Mouse (Mus musculus): ENCODE data around the gene Lhx3. TPM values are rescaled to one million over a fixed set of nuclear protein-coding genes. Genes with fewer than 3 reads are reported as not detected.

Lhx3 gene
- polyA plus RNA-seq, 2 experiments: not detected

GRCm38 (mm10) chr2:26234253-26234652 lies 26.2 kb upstream of the Lhx3 start:
- ATAC-seq (ENCODE audit: insufficient read depth) (no peak), DNase-seq (ENCODE audit: low read depth in 3 of 3, low spot score in 3 of 3) (peak in 1 of 3 experiments; percentile 14)
- H3K4me2 ChIP-seq (ENCODE audit: low read depth): no peak overlapping the region
- WGBS (ENCODE audit: insufficient replicate concordance): 22% methylated on average over 5 of the region's 5 CpGs
- peaks cover 13 to 24% of the 10 kb centered on the region in 2 experiments for H3K4me1 ChIP-seq (replicated peaks; ENCODE audit: control insufficient read depth in 2 of 2, insufficient read depth in 2 of 2, low read length in 1 of 2)
- no peak for TF ChIP-seq CTCF (IDR thresholded peaks at IDR 0.05; ENCODE audit: low read depth)
- TF ChIP-seq EP300 (IDR thresholded peaks at IDR 0.05; ENCODE audit: low read depth): no peak; the same call in 1 of the 2 replicates
- H3K36me3 ChIP-seq (replicated peaks; ENCODE audit: control insufficient read depth, insufficient read depth, low read depth): no peaks in the 10 kb centered on the region
- no peak overlapping the region for H3K4me3 ChIP-seq (ENCODE audit: insufficient read depth in 1 of 2, low read depth in 2 of 2, low read length in 2 of 2)
- H3K27ac ChIP-seq: no peak overlapping the region
- no peaks in the 10 kb centered on the region for H3K27me3 ChIP-seq (ENCODE audit: control insufficient read depth, insufficient read depth, low read length)
- no peak overlapping the region for H3K9ac ChIP-seq (replicated peaks)
- H3K9me3 ChIP-seq (ENCODE audit: control insufficient read depth, low read length): no peaks in the 10 kb centered on the region

- H3K27ac ChIP-seq: no peak overlapping the region
- H3K4me3 ChIP-seq (ENCODE audit: insufficient read depth in 1 of 2, low read depth in 2 of 2, low read length in 2 of 2): no peak overlapping the region
- TF ChIP-seq CTCF (IDR thresholded peaks at IDR 0.05; ENCODE audit: low read depth) (no peak), EP300 (IDR thresholded peaks at IDR 0.05; ENCODE audit: low read depth) (no peak)
- DNase-seq (ENCODE audit: low read depth in 3 of 3, low spot score in 3 of 3): no peak
- 59% methylated on average over 3 of the region's 3 CpGs for WGBS (ENCODE audit: insufficient replicate concordance)
- H3K27me3 ChIP-seq (ENCODE audit: control insufficient read depth, insufficient read depth, low read length): no peaks in the 10 kb centered on the region
- no peaks in the 10 kb centered on the region for H3K9me3 ChIP-seq (ENCODE audit: control insufficient read depth, low read length)
- ATAC-seq (ENCODE audit: insufficient read depth): no peak
- no peaks in the 10 kb centered on the region for H3K36me3 ChIP-seq (replicated peaks; ENCODE audit: control insufficient read depth, insufficient read depth, low read depth)
- H3K4me1 ChIP-seq (replicated peaks; ENCODE audit: control insufficient read depth in 2 of 2, insufficient read depth in 2 of 2, low read length in 1 of 2): peaks cover 12 to 20% of the 10 kb centered on the region in 2 experiments
- no peak overlapping the region for H3K4me2 ChIP-seq (ENCODE audit: low read depth)
- no peak overlapping the region for H3K9ac ChIP-seq (replicated peaks)
These were observed 23.3 kb upstream of the Lhx3 start for GRCm38 (mm10) chr2:26231366-26231765.

- no peak overlapping the region for H3K9ac ChIP-seq (replicated peaks)
- DNase-seq (ENCODE audit: low read depth in 3 of 3, low spot score in 3 of 3) (no peak), ATAC-seq (ENCODE audit: insufficient read depth) (no peak)
- peaks cover 5 to 12% of the 10 kb centered on the region in 2 experiments; a peak in 3 of 4 replicates for H3K4me1 ChIP-seq (replicated peaks; ENCODE audit: control insufficient read depth in 2 of 2, insufficient read depth in 2 of 2, low read length in 1 of 2)
- no peaks in the 10 kb centered on the region for H3K36me3 ChIP-seq (replicated peaks; ENCODE audit: control insufficient read depth, insufficient read depth, low read depth)
- H3K4me3 ChIP-seq (ENCODE audit: insufficient read depth in 1 of 2, low read depth in 2 of 2, low read length in 2 of 2): no peak overlapping the region
- no peaks in the 10 kb centered on the region for H3K9me3 ChIP-seq (ENCODE audit: control insufficient read depth, low read length)
- H3K27ac ChIP-seq: no peak overlapping the region
- no peak for TF ChIP-seq CTCF (IDR thresholded peaks at IDR 0.05; ENCODE audit: low read depth)
- no peak for TF ChIP-seq EP300 (IDR thresholded peaks at IDR 0.05; ENCODE audit: low read depth)
- H3K4me2 ChIP-seq (ENCODE audit: low read depth): no peak overlapping the region
- H3K27me3 ChIP-seq (ENCODE audit: control insufficient read depth, insufficient read depth, low read length): no peaks in the 10 kb centered on the region
- WGBS (ENCODE audit: insufficient replicate concordance): 56% methylated on average over 4 of the region's 4 CpGs
These were observed 22.2 kb upstream of the Lhx3 start for GRCm38 (mm10) chr2:26230253-26230652.

GRCm38 (mm10) chr2:26227788-26228187 lies 19.7 kb upstream of the Lhx3 start:
- H3K4me3 ChIP-seq (ENCODE audit: insufficient read depth in 1 of 2, low read depth in 2 of 2, low read length in 2 of 2): no peak overlapping the region
- no peak overlapping the region for H3K4me2 ChIP-seq (ENCODE audit: low read depth)
- H3K4me1 ChIP-seq (replicated peaks; ENCODE audit: control insufficient read depth in 2 of 2, insufficient read depth in 2 of 2, low read length in 1 of 2): no peaks in the 10 kb centered on the region
- no peaks in the 10 kb centered on the region for H3K27me3 ChIP-seq (ENCODE audit: control insufficient read depth, insufficient read depth, low read length)
- H3K9me3 ChIP-seq (ENCODE audit: control insufficient read depth, low read length): no peaks in the 10 kb centered on the region
- TF ChIP-seq CTCF (IDR thresholded peaks at IDR 0.05; ENCODE audit: low read depth): peak; percentile 88
- no peak for TF ChIP-seq EP300 (IDR thresholded peaks at IDR 0.05; ENCODE audit: low read depth)
- ATAC-seq (ENCODE audit: insufficient read depth) (no peak), DNase-seq (ENCODE audit: low read depth in 3 of 3, low spot score in 3 of 3) (peak; percentile 32 to 40 (median 35))
- H3K36me3 ChIP-seq (replicated peaks; ENCODE audit: control insufficient read depth, insufficient read depth, low read depth): no peaks in the 10 kb centered on the region
- H3K9ac ChIP-seq (replicated peaks): no peak overlapping the region
- WGBS (ENCODE audit: insufficient replicate concordance): 58% methylated on average over 1 of the region's 1 CpGs
- no peak overlapping the region for H3K27ac ChIP-seq

GRCm38 (mm10) chr2:26225242-26225641 lies 17.2 kb upstream of the Lhx3 start:
- ATAC-seq (ENCODE audit: insufficient read depth) (no peak), DNase-seq (ENCODE audit: low read depth in 3 of 3, low spot score in 3 of 3) (no peak)
- no peaks in the 10 kb centered on the region for H3K36me3 ChIP-seq (replicated peaks; ENCODE audit: control insufficient read depth, insufficient read depth, low read depth)
- H3K9me3 ChIP-seq (ENCODE audit: control insufficient read depth, low read length): no peaks in the 10 kb centered on the region
- no peak overlapping the region for H3K27ac ChIP-seq
- 70% methylated on average over 4 of the region's 4 CpGs for WGBS (ENCODE audit: insufficient replicate concordance)
- no peak overlapping the region for H3K9ac ChIP-seq (replicated peaks)
- H3K4me1 ChIP-seq (replicated peaks; ENCODE audit: control insufficient read depth in 2 of 2, insufficient read depth in 2 of 2, low read length in 1 of 2): no peaks in the 10 kb centered on the region; a peak in 1 of 4 replicates
- H3K27me3 ChIP-seq (ENCODE audit: control insufficient read depth, insufficient read depth, low read length): no peaks in the 10 kb centered on the region
- TF ChIP-seq EP300 (IDR thresholded peaks at IDR 0.05; ENCODE audit: low read depth) (no peak), CTCF (IDR thresholded peaks at IDR 0.05; ENCODE audit: low read depth) (no peak)
- H3K4me2 ChIP-seq (ENCODE audit: low read depth): no peak overlapping the region
- H3K4me3 ChIP-seq (ENCODE audit: insufficient read depth in 1 of 2, low read depth in 2 of 2, low read length in 2 of 2): no peak overlapping the region
